Mouse (Mus musculus) cerebral cortex, adult 2 months (tissue): ENCODE measurements around the gene Gm13941.

Source experiments
- WGBS: fragments of 180-500 bp; shearing (Covaris S2); methylation state at CpG from one replicate; pipeline ENCODE4 v1.1.7; 2018; 5-methylcytosine and 5-hydroxymethylcytosine counted together

Gene Gm13941

DNA sequence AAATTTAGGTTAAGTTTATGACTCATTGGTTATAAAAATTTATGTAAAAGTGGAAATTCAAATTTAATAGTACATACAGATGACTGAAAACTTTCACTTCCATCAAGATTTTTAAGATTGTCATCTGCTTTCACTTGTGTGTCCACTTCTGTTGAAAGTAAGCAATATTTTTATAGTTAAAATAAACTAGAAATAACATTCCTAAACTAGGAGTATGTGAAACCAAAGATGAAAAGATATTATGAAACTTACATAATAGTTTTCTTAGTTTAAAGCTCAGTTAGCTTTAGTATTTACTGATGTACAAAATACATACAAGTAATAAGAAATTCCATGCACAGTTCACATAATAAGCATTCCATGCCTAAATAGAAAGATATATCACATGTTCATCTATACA, at the start of gene Gm13941:
Gene Gm13941 (minus strand): TSS at position 101 of the 400 bp plus-strand sequence.

DNA sequence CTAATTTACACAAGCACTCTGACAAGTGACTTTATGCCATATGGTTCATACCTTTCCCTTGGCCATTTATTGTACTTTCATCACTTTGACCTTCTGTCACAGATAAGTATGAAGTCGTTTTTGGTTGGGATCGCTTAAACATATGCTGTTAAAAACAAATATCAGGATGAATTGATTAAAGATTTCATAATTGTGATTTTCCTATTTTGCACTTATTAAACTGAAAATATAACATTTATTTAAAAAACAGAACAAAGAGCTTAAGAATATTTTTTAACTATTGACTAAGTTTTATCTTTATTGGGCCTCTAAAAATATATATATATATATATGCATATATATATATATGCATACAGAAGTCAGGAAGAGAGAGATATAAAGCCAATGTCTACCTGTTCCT, 47.1 kb upstream of the Gm13941 start, which contains the start of gene Gm15130:
Gene Gm15130 (minus strand): TSS at position 101 of the 400 bp plus-strand sequence.
- 90% methylated on average over 2 of the region's 2 CpGs for WGBS

DNA sequence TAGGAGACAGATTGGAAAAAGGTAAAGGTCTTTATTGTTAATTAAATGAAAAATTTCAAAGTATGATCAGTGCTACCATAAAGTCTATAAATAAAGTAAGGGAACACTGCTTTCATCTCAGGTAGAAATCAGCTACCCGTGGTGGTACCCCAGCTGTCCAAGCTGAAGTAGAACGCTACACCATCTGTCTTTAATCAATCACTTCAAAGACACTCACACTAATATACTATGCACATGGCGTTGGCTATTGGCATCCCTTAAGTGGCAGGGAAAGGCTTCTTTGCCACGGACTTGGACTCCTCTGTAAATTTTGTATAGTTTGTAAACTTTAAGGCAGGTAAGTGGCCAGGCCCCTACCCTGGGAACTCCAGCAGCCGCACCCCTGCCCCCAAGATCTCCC, 30.0 kb upstream of the Gm13941 start:
- WGBS: 79% methylated on average over 5 of the region's 5 CpGs

DNA sequence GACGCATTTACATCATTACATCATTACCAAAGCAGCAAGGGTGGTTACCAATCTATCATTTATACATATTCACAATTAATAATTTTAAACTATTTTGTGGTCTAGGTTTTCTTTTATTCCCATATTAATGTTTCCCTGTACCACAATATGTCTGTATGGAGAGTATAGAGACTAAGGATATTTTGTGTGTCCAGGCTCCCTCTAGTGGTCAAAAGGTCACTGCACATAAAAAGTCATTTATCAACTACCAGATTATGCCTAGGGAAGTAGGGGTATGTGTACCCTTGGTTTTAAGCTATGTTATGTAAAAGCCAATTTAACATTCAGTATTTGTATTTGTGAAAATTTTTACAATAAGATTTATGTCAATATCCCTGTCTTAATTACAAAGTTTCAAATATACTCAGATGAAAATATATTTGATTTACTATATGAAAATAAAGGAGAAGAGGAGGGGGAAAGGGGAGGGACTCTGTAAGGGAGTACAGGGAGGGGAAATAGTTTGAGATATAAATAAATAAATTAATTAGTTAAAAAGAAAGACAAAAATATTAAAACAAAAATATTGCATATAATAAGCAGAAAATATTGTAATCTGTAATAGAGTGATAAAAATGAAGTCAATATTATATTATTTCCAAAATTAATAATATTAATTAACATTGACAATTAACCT, 47.1 kb downstream of the Gm13941 start:
- WGBS: 100% methylated on average over 1 of the region's 1 CpGs
